Mouse (Mus musculus) thymus, postnatal 14 days (tissue): ENCODE results near the gene Epha4.

ENCODE experiments used
- DNase-seq: peaks from one replicate; pipeline ENCODE4 v3.0.0; 2021

Gene Epha4

DNA sequence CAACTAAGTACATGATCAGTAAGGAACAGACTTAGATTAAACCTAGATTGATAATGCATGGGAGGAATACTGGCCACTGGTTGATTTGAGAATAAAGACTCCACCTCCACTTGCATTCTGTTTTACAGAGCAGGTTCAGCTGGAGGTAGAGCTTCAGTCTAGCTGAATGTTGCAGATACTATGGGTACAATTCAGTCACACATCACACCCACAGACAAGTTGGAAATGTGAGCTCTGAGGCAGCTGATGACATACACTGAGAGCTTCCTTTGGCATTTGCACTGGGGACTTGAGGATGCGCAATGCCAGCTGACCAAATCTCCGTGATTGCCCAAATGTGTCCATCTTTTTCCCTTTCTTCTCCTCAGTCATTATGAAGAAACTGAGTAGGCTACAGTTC, 125.8 kb downstream of the Epha4 start:
- no peak for DNase-seq

DNA sequence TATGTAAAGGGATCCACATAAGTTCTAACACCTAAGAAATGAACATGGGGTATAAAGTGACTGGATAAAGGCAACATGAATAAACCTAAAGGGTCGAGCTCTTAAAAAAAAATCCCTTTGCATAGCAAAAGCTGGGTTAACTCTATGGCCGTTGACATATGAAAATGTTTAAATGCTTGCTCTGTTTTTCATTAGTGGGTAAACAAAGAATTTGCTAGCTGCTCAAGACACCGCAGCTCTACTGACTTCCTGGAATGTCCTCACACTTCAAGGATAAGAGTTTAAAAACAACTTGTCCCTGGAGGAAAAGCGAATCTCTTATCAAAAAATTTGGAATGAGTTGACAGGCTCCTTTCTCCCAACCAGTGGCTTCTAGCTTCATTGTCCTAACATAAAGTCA, 126.3 kb downstream of the Epha4 start:
- no peak for DNase-seq

DNA sequence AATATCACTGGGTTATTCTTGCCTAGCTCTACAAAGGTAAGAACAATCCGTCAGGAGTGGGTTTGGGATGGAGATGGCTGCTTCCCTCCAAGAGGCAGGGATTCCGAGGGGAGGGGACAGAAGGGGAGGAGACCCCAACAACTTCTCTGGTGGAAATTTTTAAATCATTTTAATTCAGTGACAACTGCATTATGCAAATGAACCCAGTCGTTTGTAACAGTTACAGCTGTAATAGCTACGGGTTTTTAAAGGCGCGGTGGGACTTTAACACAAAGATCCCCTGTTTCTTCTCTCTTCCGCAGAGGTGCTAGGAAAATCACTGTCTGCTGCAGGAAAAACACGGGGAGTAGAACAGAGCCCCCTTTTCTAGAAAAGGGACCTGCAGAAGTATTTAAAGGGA, 129.3 kb downstream of the Epha4 start:
- no peak for DNase-seq

DNA sequence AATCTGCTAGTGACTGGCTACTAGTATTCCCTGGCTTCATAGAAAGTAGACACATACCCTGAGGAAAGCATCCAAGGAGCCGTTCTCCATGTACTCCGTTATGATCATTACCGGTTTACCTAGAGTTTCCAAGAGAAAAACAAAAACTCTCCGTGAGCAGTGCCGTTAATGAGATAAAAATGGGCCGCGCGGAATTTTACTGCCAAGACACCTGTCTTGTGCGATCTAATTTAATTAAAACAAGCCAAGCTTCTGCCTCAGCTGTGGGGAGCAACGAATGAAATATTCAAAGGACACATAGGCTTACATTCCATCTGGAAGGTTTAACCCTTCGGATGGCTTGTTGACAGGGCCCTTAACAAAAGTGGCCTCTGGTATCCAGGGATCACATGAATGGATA, 131.4 kb downstream of the Epha4 start:
- no peak for DNase-seq

- no peak for DNase-seq
These were observed 137.3 kb downstream of the Epha4 start for GRCm38 (mm10) chr1:77377550-77377980.

- no peak for DNase-seq
These were observed 140.8 kb downstream of the Epha4 start for GRCm38 (mm10) chr1:77374054-77374453.

GRCm38 (mm10) chr1:77370921-77371320, 144.0 kb downstream of the Epha4 start:
- no peak for DNase-seq

GRCm38 (mm10) chr1:77369255-77369837, 145.5 kb downstream of the Epha4 start:
- no peak for DNase-seq

DNA sequence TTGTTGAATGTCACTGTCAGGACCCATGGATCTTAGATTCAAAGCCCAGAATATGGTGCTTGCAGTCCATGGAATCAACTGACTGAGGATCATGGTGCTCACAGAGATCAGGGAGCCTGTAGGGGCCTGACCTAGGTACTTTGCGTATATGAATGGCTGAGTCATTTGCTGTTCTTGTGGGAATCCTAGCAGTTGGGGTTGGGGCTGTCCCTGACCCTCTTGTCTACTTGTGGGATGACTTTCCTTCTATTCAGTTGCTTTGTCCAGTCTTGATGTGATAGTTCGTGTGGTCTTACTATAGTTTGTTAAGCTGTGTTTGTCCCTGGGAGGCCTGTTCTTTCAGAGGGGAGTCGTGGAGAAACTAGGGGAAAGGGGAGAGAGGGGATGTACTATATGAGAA, 149.0 kb downstream of the Epha4 start:
- DNase-seq = no peak

DNA sequence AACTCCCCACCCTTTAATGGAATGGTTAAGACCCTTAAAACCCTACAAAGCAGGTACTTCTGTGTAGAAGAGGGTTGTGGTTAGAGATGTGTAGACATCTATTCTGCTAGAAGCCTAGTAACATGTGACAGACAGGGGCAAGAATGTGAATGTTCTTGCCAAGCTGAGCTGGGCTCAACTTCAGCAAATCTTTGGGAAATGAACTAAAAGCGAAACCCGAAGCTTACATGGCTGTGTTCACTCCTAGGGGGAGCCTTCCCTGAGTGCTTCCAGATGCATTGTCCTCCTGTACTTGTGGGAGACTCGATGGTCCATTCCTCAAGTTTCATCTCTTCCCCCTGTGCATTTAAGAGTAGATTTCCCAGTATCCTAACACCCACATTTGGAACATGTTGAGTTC, 150.3 kb downstream of the Epha4 start:
- DNase-seq = no peak

GRCm38 (mm10) chr1:77363848-77364247, 151.0 kb downstream of the Epha4 start:
- no peak for DNase-seq

GRCm38 (mm10) chr1:77346459-77346858, 168.4 kb downstream of the Epha4 start:
- no peak for DNase-seq

GRCm38 (mm10) chr1:77343792-77344191, 171.1 kb downstream of the Epha4 start:
- DNase-seq = no peak

GRCm38 (mm10) chr1:77339701-77340100, 175.2 kb downstream of the Epha4 start:
- no peak for DNase-seq

DNA sequence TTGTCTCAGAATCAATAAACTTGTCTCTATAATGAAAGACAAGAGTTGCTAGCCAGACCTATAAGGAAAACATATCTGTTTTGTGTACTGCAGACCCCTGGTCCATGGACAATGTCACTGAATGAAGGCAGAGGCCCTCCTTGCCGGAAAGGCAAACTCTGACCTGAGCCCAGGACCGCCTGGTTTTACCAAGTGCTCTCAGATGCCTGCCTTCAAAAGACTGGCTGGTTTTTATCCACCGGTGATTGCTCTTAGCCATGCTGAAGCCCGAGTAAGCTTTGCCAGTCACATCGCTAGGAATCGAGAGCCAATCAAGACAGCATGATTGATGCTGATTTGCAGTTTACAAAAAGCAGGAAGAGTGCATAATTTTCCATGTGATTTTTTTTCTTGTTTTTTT, 176.5 kb downstream of the Epha4 start:
- no peak for DNase-seq

- no peak for DNase-seq
These were observed 178.0 kb downstream of the Epha4 start for GRCm38 (mm10) chr1:77336937-77337336.

DNA sequence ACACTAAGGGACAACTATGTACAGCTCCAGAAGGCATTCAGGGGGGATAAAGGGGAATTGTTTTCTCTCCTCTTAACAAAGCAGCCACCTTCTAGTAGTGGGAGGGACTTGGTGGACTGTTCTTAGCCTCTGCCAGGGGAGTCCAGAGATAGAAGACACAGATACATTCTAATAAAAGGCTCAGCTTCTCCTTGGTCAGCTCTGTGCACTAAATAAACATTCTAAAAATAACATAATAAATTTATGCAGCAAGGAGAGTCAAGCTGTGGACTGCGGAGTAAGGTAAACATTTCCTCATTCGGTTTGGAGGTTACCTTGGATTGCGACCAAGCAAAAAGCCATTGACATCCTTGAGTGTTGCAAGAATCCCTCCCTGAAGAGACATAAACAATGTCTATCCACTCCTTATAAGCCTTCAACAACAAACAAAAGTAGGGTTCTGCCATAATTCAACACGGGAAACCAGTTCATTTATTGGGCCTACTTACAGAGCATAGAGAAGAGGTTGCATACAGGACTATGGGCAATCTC, 196.2 kb downstream of the Epha4 start:
- DNase-seq = no peak
